Mouse (Mus musculus) ovary, postnatal 36 days (tissue): ENCODE measurements around the gene Ncmap.

Source experiments
- DNase-seq: peaks from one replicate; pipeline ENCODE4 v3.0.0; 2022; ENCODE audit warnings: low spot score, mixed read lengths

Gene Ncmap

GRCm38 (mm10) chr4:135352326-135353065 is 45.5 kb downstream of the Ncmap start:
- DNase-seq = no peak

GRCm38 (mm10) chr4:135337376-135337942 is 60.6 kb downstream of the Ncmap start:
- DNase-seq = no peak

- no peak for DNase-seq
Observed at GRCm38 (mm10) chr4:135336023-135336357, 62.0 kb downstream of the Ncmap start.

GRCm38 (mm10) chr4:135335327-135336022 is 62.6 kb downstream of the Ncmap start:
- no peak for DNase-seq

- DNase-seq = no peak
Observed at GRCm38 (mm10) chr4:135326469-135326868, 71.6 kb downstream of the Ncmap start.

GRCm38 (mm10) chr4:135326046-135326445 is 72.0 kb downstream of the Ncmap start:
- DNase-seq = no peak

GRCm38 (mm10) chr4:135323021-135323420 is 75.0 kb downstream of the Ncmap start:
- DNase-seq = no peak
